Mouse (Mus musculus) ES-Bruce4 (cell line): ENCODE data around the gene Vps37c. TPM values are rescaled to one million over a fixed set of nuclear protein-coding genes. Genes with fewer than 3 reads are reported as not detected.
A peak's percentile ranks its signal among the peaks of the same experiment; 100 is the strongest.

ENCODE experiments used
- H3K27ac ChIP-seq: 2 replicates; pipeline ENCODE4 v1.5.1; 2012; ENCODE audit warnings: low read length, inconsistent platforms; ENCODE audit not compliant: insufficient read depth
- H3K27me3 ChIP-seq: 2 replicates; pipeline ENCODE4 v1.6.1; 2012; ENCODE audit warnings: mild to moderate bottlenecking, low read length, inconsistent platforms; ENCODE audit not compliant: control insufficient read depth, poor library complexity, insufficient read depth, severe bottlenecking
- H3K36me3 ChIP-seq: 2 replicates; pipeline ENCODE4 v1.6.1; 2012; ENCODE audit warnings: inconsistent platforms, mild to moderate bottlenecking, low read length, moderate library complexity; ENCODE audit not compliant: control insufficient read depth, poor library complexity, insufficient read depth, severe bottlenecking
- H3K4me1 ChIP-seq: one replicate; pipeline ENCODE4 v1.8.1; 2011; ENCODE audit warnings: low read length; ENCODE audit not compliant: control insufficient read depth, insufficient read depth
- H3K4me3 ChIP-seq: 2 replicates; pipeline ENCODE4 v1.5.1; 2011; ENCODE audit warnings: low read depth, mild to moderate bottlenecking, low read length
- H3K9ac ChIP-seq: 2 replicates; pipeline ENCODE4 v1.6.1; 2012; ENCODE audit warnings: low read depth, mild to moderate bottlenecking, inconsistent platforms; ENCODE audit not compliant: poor library complexity, severe bottlenecking
- H3K9me3 ChIP-seq: replicated peaks from 2 replicates; pipeline ENCODE4 v1.6.1; 2012; ENCODE audit warnings: mild to moderate bottlenecking, low read length, inconsistent platforms; ENCODE audit not compliant: control insufficient read depth, poor library complexity, insufficient read depth, severe bottlenecking
- CTCF ChIP-seq: IDR thresholded peaks from one replicate; pipeline ENCODE4 v1.8.1; 2011; ENCODE audit warnings: low read depth, low read length
- EP300 ChIP-seq: IDR thresholded peaks from 2 replicates; pipeline ENCODE4 v1.6.1; 2011; ENCODE audit warnings: low read depth, low read length; ENCODE audit not compliant: insufficient read depth
- POLR2A ChIP-seq: IDR thresholded peaks from one replicate; pipeline ENCODE4 v1.8.1; 2011; ENCODE audit warnings: low read length; ENCODE audit not compliant: insufficient read depth
- polyA plus RNA-seq: library from polyadenylated mRNA; stranded (reverse); fragments of >200 nt; gene quantifications from 2 replicates; pipeline ENCODE4 v1.2.4, GENCODE M21; 2011; ENCODE audit warnings: low read depth; ENCODE audit not compliant: missing spikeins, insufficient read depth, insufficient read length

Vps37c gene
- polyA plus RNA-seq, 1 experiment: 11.5 TPM

GRCm38 (mm10) chr19:10714168-10714567 is 25.6 kb downstream of the Vps37c start:
- Histone ChIP-seq H3K9me3 (no peaks in the 10 kb centered on the region), H3K27me3 (no peaks in the 10 kb centered on the region), H3K36me3 (no peaks in the 10 kb centered on the region; the same call in 1 of the 2 replicates), H3K4me1 (no peaks in the 10 kb centered on the region), H3K27ac (no peak overlapping the region), H3K4me3 (no peak overlapping the region), H3K9ac (no peak overlapping the region)
- TF ChIP-seq POLR2A: no peak
- TF ChIP-seq CTCF: no peak
- no peak for TF ChIP-seq EP300

GRCm38 (mm10) chr19:10714682-10715475 is 26.3 kb downstream of the Vps37c start:
- Histone ChIP-seq H3K36me3 (no peaks in the 10 kb centered on the region; the same call in 1 of the 2 replicates), H3K27me3 (no peaks in the 10 kb centered on the region), H3K4me1 (no peaks in the 10 kb centered on the region), H3K9me3 (no peaks in the 10 kb centered on the region), H3K9ac (no peak overlapping the region), H3K27ac (no peak overlapping the region), H3K4me3 (no peak overlapping the region)
- TF ChIP-seq POLR2A: no peak
- no peak for TF ChIP-seq EP300
- peak; percentile 89 for TF ChIP-seq CTCF

- H3K4me3 ChIP-seq: no peak overlapping the region
- H3K27ac ChIP-seq: no peak overlapping the region
- no peak overlapping the region for H3K9ac ChIP-seq
- H3K27me3 ChIP-seq: no peaks in the 10 kb centered on the region
- TF ChIP-seq POLR2A (no peak), EP300 (no peak), CTCF (no peak)
- no peaks in the 10 kb centered on the region for H3K9me3 ChIP-seq
- H3K4me1 ChIP-seq: peaks cover 1% of the 10 kb centered on the region
- H3K36me3 ChIP-seq: no peaks in the 10 kb centered on the region
Observed at GRCm38 (mm10) chr19:10715476-10715875, 26.9 kb downstream of the Vps37c start.

- no peaks in the 10 kb centered on the region for H3K36me3 ChIP-seq
- no peak for TF ChIP-seq EP300
- TF ChIP-seq CTCF: no peak
- TF ChIP-seq POLR2A: no peak
- no peak overlapping the region for H3K27ac ChIP-seq
- H3K27me3 ChIP-seq: no peaks in the 10 kb centered on the region
- H3K4me1 ChIP-seq: peaks cover 1% of the 10 kb centered on the region
- H3K9me3 ChIP-seq: no peaks in the 10 kb centered on the region
- H3K9ac ChIP-seq: no peak overlapping the region
- no peak overlapping the region for H3K4me3 ChIP-seq
Observed at GRCm38 (mm10) chr19:10718251-10718775, 29.8 kb downstream of the Vps37c start.

GRCm38 (mm10) chr19:10719751-10720150 is 31.2 kb downstream of the Vps37c start:
- Histone ChIP-seq H3K36me3 (no peaks in the 10 kb centered on the region), H3K4me3 (no peak overlapping the region), H3K9ac (no peak overlapping the region), H3K27me3 (no peaks in the 10 kb centered on the region), H3K9me3 (no peaks in the 10 kb centered on the region), H3K27ac (no peak overlapping the region), H3K4me1 (peaks cover 4% of the 10 kb centered on the region)
- TF ChIP-seq POLR2A (no peak), CTCF (no peak), EP300 (no peak)

- H3K36me3 ChIP-seq: no peaks in the 10 kb centered on the region
- no peaks in the 10 kb centered on the region for H3K9me3 ChIP-seq
- H3K27me3 ChIP-seq: no peaks in the 10 kb centered on the region
- H3K9ac ChIP-seq: no peak overlapping the region
- H3K27ac ChIP-seq: no peak overlapping the region
- peaks cover 4% of the 10 kb centered on the region for H3K4me1 ChIP-seq
- TF ChIP-seq POLR2A (no peak), CTCF (no peak), EP300 (no peak)
- no peak overlapping the region for H3K4me3 ChIP-seq
Observed at GRCm38 (mm10) chr19:10720524-10720923, 32.0 kb downstream of the Vps37c start.
